Mouse (Mus musculus) gastrocnemius, postnatal 36 days (tissue): Measurements from ENCODE around the gene Tmem265. TPM values are rescaled to one million over a fixed set of nuclear protein-coding genes. Genes with fewer than 3 reads are reported as not detected.

Experiments
- total RNA-seq, 2 experiments: library from RNA; stranded (reverse); gene quantifications; 2 replicates each; pipeline ENCODE4 v1.2.3; 2021

The Tmem265 gene
- total RNA-seq, 2 experiments from 2014 or later, result not detected

Other genes starting within 250 kb of the Tmem265 start
- gene Zfp768, start 215.8 kb upstream of the Tmem265 start, total RNA-seq, result 10 to 100 TPM; 29.4 to 30.7 TPM
- 1 to 10 TPM; 1.6 to 3.2 TPM for gene Zfp747, start 185.3 kb upstream of the Tmem265 start, total RNA-seq
- gene 9130019O22Rik, start 174.2 kb upstream of the Tmem265 start, total RNA-seq, result 1 to 10 TPM; 1.3 to 2.0 TPM
- 1 to 10 TPM; 1.3 to 2.6 TPM for gene E430018J23Rik, start 167.8 kb upstream of the Tmem265 start, total RNA-seq
- 1 to 10 TPM in 1 of 2 experiments, under 1 TPM in 1; 0.89 to 2.1 TPM for gene Zfp764, start 154.6 kb upstream of the Tmem265 start, total RNA-seq
- 1 to 10 TPM; 1.3 to 1.7 TPM for gene Zfp688, start 139.3 kb upstream of the Tmem265 start, total RNA-seq
- under 1 TPM; 0.69 to 0.87 TPM for gene Zfp689, start 112.2 kb upstream of the Tmem265 start, total RNA-seq
- gene Prr14, start 101.8 kb upstream of the Tmem265 start, total RNA-seq, result 10 to 100 TPM; 14.7 to 19.3 TPM
- gene Fbrs, start 82.2 kb upstream of the Tmem265 start, total RNA-seq, result 10 to 100 TPM; 15.0 to 24.6 TPM
- 10 to 100 TPM; 43.7 to 51.0 TPM for gene Srcap, start 49.4 kb upstream of the Tmem265 start, total RNA-seq
- gene Gm42715, start 41.8 kb upstream of the Tmem265 start, total RNA-seq, result 1 to 10 TPM; 4.2 to 5.4 TPM
- 1 to 10 TPM; 7.6 to 9.8 TPM for gene Phkg2, start 11.9 kb downstream of the Tmem265 start, total RNA-seq
- 1 to 10 TPM; 2.6 to 3.5 TPM for gene Ccdc189, start 27.2 kb downstream of the Tmem265 start, total RNA-seq
- gene Rnf40, start 27.4 kb downstream of the Tmem265 start, total RNA-seq, result 10 to 100 TPM; 26.8 to 31.6 TPM
- gene Zfp629, start 54.4 kb downstream of the Tmem265 start, total RNA-seq, result 10 to 100 TPM in 1 of 2 experiments, 1 to 10 TPM in 1; 6.1 to 10.4 TPM
- 10 to 100 TPM; 33.7 to 35.3 TPM for gene Bcl7c, start 147.5 kb downstream of the Tmem265 start, total RNA-seq
- gene Ctf1, start 151.3 kb downstream of the Tmem265 start, total RNA-seq, result 10 to 100 TPM; 14.6 to 18.7 TPM
- gene Ctf2, start 170.8 kb downstream of the Tmem265 start, total RNA-seq, result not detected
- 1 to 10 TPM; 1.9 to 2.5 TPM for gene Fbxl19, start 183.2 kb downstream of the Tmem265 start, total RNA-seq
- gene Orai3, start 208.4 kb downstream of the Tmem265 start, total RNA-seq, result 1 to 10 TPM; 8.4 to 9.2 TPM
- gene Setd1a, start 215.3 kb downstream of the Tmem265 start, total RNA-seq, result 10 to 100 TPM; 13.0 to 21.3 TPM
- 1 to 10 TPM in 1 of 2 experiments, under 1 TPM in 1; 0.31 to 2.1 TPM for gene Gm49388, start 224.2 kb downstream of the Tmem265 start, total RNA-seq
- gene Hsd3b7, start 239.2 kb downstream of the Tmem265 start, total RNA-seq, result 1 to 10 TPM; 5.5 to 5.6 TPM